Mouse (Mus musculus) stomach, postnatal 0 days (tissue): ENCODE measurements around the gene Tmem82.

Experiments
- CTCF ChIP-seq: IDR thresholded peaks from 2 replicates; pipeline ENCODE4 v1.5.1; 2016; ENCODE audit warnings: antibody characterized with exemption, low read depth, mild to moderate bottlenecking, moderate library complexity
- EP300 ChIP-seq: optimal IDR thresholded peaks from 2 replicates; pipeline ENCODE3; 2016; ENCODE audit warnings: antibody characterized with exemption

- no peak for TF ChIP-seq CTCF
- no peak for TF ChIP-seq EP300
Observed at GRCm38 (mm10) chr4:141616811-141617210, 1.6 kb downstream of the Tmem82 start.
